21 mouse cellular contexts compared by ENCODE assay signal in the genomic region with DNA sequence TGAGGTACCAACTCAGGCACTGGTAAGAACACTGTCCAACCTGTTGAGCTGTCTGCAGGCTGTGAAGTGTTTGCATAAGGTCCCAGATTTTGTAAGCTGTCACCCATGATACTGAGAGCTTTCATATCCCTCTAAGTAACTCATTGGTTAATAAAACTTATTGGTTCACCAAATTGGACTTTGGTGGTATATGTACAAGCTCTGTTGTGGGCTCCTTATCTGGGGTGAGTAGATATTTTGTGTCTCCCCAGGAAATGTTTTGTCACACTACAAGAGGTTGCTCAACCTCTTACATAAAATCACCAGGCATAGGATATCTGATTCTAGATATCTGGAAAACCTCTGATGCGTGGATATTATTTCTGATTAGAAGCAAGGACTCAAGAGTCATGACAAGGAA. TPM values are rescaled to one million over a fixed set of nuclear protein-coding genes. Genes with fewer than 3 reads are reported as not detected.
DNase-seq lines count a peak whose midpoint lies in the region; ATAC-seq lines count a peak whose summit lies in the region.
"Had no signal": no experiment of that assay in that cellular context is flagged by ENCODE, and none has a peak within 500 bp of the region (broad histone marks: within the 10 kb centered on the region; RNA-seq: fewer than 3 reads in every experiment).

No protein-coding gene starts in this region.

- no peak for DNase-seq in testis, postnatal 14 days (ENCODE audit: low spot score)
- DNase-seq in layer of hippocampus, adult 18-20 months (ENCODE audit: low spot score in 2 of 2), result no peak
- DNase-seq: adrenal gland, adult 8-10 months; adrenal gland, postnatal 14 days; adrenal gland, postnatal 36 days; B cell, adult 2 months; cerebellum, adult 11 months; cerebellum, adult 18-20 months; cerebellum, adult 8-10 months; cerebellum, adult 9-11 months; cerebellum, postnatal 14 days; cerebellum, postnatal 36 days; forebrain, postnatal 0 days had no signal

- ATAC-seq in common myeloid progenitor, adult 5-6 weeks (replicated peaks; ENCODE audit: low read depth, poor library complexity, severe bottlenecking), result 0 out of 2 replicates have a peak, but pooled peaks have one; percentile 32
- peak; percentile 24; the same call in 1 of the 2 replicates for ATAC-seq in megakaryocyte, adult 5-6 weeks (ENCODE audit: poor library complexity, severe bottlenecking)
- ATAC-seq in frontal cortex, adult (ENCODE audit: low TSS enrichment), result no peak
- ATAC-seq: activated CD4-positive, CD25-positive, alpha-beta regulatory T cell, adult 4 months; CD4-positive, CD25-positive, alpha-beta regulatory T cell, adult 4 months; forebrain, embryonic 13.5 days; forebrain, embryonic 15.5 days; Patski had no signal

RNA-seq across cellular contexts. Expression of gene Epc2, which starts 20.3 kb away (rescaled TPM):
- 44.8 and 51.8 TPM in 2 replicates for total RNA-seq in common myeloid progenitor, adult 5-6 weeks (2017)
- 31.5 and 36.2 TPM in 2 replicates for total RNA-seq in megakaryocyte, adult 5-6 weeks (2015)
- 43.7 and 46.8 TPM in 2 replicates for total RNA-seq in megakaryocyte, adult 5-6 weeks (2017)
- 10 to 100 TPM; 54.6 to 60.0 TPM for total RNA-seq in layer of hippocampus, adult 18-20 months (2021)
